Mouse (Mus musculus) thymus, postnatal 0 days (tissue): ENCODE measurements around the gene Myo5a. TPM values are rescaled to one million over a fixed set of nuclear protein-coding genes. Genes with fewer than 3 reads are reported as not detected.
A peak's percentile ranks its signal among the peaks of the same experiment; 100 is the strongest.

Experiments used
- DNase-seq: peaks from one replicate; pipeline ENCODE4 v3.0.0-alpha.2; 2015; ENCODE audit warnings: low spot score
- polyA plus RNA-seq: library from polyadenylated mRNA; unstranded; fragments of >200 nt; fragmentation: Nextera tagmentation; extraction: Ambion mirVana; gene quantifications from 2 replicates; pipeline ENCODE4 v1.2.1, GENCODE M21; 2015

Gene Myo5a
- 5.5 and 5.7 TPM in 2 replicates for polyA plus RNA-seq

DNA sequence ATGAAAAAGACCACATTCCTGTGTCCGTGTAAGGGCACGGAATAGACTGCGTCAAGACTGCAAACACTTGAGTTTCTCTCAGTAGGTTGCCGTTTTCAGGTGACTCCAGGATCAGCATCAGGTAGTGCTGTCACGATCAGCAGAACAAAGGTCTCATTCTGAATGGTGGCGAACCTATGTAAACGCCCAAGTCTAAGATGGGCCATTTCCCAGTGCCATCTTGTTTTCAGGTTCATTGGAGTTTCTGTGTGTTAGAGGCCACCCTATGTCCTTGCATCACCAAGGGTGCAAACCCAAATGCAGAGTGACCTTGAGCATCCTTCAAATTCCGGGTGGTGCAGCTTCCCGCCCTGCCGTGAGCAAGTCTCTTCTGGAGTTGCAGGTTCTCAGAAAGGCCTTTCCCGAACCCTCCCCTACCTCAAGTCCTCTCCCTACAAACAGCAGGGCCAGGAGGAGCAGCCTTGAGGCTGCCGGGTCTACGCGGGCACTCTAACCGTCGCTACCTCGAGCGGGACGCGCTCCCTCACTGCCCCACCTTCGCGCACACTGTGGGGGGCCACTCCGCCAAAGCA, at the start of gene Myo5a:
Gene Myo5a, plus strand, starts transcription at position 559 of the 572 bp plus-strand sequence.
- no peak for DNase-seq

DNA sequence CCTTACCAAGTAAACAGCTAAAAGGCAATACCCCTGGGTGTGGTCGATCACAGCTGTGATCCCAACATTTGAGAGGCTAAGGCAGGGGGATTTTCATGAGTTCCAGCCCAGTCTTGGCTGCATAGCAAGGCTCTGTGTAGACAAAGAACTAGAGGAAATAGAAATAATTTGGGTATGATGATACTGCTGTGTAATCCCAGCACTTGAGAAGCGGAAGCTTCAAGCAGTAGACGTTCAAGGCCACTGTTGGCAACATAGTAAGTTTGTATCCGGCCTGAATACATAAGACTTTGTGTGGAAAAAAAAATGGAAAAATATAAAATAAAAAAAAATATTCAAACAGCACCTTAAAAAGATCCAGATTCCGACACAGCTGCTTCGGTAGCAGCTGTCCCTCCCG, 48.3 kb upstream of the Myo5a start:
- no peak for DNase-seq

DNA sequence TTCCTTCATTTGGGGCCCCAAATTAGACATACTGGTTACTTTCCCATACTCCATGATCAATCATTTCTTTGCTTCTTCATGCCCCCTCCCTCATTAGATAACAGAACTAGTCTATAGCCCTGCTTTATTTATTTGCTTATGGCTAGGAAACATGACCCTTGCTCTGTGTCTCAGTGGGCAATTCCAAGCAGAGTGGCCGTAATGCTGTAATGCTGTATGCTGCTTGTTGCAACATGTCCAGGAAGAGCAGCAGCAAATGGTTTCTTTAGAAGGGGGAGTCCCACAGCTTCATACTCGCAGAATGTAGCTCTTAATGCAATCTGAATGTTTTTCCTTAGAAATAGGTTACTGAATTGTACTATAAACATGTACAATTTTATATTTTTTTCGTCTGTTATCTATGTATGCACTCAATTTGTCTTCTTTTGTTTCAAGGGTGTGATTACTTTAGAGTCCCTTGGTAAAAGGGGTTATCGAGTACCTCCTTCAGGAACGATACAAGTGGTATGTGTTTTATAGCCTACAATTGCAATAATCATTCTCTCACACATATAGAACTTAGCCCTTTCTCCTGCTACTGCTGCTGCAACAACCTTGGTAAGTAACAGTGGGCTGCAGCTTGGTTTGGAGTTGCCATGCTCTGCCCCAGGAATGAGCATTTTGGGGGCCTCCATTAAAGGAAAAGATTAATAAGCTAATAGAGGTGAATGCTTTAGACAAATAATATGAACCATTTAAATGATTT, 47.5 kb upstream of the Myo5a start:
- no peak for DNase-seq

DNA sequence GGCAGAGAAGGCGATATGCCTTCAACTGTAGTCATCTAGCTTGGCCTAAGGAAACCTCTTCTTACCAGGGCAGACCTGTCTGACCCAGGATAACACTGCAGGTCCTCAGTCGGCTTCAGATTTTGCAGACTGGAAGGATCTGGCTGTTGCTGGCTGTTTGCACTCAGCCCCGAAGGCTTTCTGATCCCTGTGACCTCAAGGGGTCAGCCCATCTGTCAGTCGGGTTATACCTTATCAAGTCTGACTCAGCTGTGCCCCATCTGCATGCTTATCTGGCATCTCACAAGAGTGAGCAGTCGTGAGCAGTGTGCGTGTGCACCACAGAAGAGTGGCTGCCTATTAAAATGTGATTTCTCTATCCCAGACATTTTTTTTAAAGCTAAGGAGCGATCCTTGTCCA, 46.7 kb upstream of the Myo5a start:
- no peak for DNase-seq

DNA sequence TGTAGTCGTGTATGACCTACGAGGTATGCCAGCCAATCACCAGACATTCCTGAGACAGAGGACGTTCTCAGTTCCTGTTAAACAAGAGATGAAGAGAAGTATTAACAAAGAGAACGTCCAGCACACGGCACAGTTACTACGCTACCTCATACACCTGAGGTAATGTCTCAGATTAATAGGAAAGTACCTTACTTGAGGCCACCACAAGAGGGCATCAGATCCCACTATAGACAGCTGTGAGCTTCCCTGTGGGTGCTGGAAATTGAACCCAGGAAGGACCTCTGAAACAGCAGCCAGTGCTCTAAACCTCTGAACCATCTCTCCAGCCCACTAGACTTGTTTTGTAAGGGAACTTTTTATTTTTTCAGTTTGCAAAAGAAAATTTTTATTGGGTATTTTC, 45.1 kb upstream of the Myo5a start:
- DNase-seq = peak; percentile 43

DNA sequence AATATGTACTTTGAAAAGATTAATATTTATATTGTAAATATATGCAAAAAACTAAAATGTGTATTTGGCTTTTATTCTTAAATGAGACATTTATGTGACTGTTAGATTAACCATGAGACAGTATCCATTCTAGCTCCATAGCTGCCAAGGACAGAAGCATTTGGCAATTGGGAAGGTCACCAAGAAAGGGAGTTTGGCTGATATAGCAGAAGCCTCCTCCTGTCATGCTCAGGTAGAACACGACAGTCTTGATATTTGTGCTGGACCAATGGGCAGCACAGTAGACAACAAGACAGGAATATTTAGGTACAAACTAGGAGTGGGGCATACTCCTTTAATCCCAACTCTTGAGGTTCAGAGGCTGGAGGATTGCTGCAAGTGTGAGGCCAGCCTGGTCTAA, 38.4 kb upstream of the Myo5a start:
- no peak for DNase-seq

DNA sequence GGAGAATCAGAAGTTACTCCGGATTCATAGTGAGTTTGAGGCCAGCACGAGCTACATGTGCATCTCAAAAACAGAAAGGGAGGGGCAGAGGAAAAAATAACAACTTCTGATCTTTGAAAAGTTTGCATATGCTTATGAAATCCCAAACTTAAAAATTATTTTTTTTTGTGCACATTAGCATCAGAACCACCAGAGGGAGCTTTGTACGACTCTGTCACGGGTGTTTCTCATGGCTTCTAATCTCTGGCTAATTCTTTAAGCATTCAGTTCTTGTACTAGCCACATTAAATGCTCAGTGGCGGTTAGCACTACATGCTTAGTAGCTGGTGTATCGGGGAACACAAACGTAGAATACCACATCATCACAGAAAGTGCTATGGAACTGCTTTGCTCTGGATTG, 37.7 kb upstream of the Myo5a start:
- peak; percentile 37 for DNase-seq

DNA sequence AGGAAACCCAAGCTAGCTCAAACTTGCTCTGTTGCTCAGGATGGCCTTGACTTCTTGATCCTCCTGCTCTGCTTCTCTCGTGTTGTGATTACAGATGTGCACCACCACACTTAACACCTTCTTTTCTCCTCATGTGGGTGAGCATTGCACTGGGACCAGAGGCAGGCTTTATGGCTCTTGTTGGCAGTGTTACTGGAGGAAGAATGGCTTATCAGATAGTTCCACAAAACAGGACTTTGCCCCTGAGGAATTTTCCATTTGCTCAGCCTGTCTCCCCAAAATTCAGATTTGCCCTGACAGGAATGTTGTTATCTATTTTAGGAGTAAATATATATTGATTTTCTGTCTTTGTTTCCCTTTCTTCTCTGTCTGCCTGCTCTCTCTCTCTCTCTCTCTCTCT, 36.1 kb upstream of the Myo5a start:
- DNase-seq = no peak

DNA sequence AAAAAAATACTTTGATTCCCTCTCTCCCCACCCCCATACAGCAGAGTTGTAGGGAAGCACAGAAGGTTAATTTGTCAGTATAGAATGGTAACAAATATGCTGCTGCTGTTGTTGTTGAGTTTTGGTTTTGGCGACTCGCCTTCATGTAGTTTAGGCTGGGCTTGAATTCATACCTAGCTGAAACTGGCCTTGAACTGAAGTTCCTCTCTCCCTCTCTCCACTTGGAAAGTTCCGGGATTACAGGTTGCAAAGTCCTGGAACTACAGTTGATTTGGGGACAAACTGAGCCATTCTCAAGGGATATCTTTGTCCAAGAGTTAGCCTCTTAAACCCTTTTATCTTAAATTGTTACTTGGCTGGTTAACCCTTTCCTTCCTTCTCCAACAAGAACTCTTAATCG, 34.9 kb upstream of the Myo5a start:
- DNase-seq = no peak

DNA sequence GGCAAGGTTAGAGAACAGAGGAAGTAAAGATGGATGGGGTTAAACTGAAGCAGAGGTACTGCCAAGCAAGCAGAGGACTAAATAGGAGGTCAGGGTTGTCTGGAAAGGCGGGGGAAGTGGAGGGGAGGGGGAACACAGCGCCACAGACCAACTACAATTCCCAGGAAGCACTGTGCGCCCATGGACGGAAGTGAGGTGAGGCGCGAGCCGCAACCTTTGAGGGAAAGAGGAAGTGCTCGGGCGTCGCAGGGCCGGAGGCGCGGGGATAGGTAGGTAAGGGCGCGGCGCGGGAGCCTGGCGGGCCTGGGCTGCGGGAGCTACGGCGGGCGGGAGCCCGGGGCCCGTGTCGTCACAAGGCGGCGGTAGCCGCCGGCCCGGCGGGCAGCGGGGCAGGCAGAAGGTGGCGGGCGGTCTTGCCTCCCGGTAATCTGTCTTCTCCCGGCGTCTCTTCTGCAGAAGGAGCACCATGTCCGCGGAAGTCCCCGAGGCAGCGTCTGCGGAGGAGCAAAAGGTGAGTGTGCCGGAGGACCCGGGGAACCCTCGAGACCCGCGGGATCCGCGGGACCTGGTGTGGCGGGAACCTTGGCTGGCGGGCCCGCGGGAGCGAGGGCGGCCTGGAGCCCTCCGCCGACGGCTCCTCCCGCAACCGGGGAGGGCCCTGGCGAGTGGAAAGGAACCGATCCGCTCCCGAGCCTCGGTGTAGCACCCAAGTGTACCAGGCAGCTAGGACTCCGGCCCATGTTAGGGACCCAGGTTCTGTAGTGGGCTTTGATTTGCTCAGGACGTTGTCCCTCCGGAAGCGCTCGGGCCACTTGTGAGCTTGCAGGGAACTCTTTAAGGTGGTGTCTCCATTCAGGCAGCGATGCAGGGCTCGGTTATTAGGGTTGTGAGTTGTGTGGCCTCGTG, 33.1 kb upstream of the Myo5a start, which contains the start of gene Arpp19:
Gene Arpp19, plus strand, starts transcription at position 164 of the 906 bp plus-strand sequence.
- peak; percentile 90 for DNase-seq

DNA sequence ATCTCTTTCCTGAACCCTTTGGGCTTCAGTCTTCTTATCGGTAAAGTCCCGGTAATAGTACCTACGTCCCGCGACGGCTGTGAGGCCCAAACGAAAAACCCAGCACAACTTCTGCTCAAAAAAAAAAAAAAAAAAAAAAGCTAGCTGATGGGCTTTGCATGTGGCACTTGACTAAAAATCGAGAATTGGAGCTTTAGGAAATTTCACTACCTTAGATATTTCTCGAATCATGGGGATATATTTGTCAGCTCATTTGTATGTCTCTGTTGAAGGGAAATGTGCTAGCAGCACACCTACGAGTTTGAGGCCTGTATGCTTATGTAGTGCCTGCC, 32.5 kb upstream of the Myo5a start:
- DNase-seq = no peak

DNA sequence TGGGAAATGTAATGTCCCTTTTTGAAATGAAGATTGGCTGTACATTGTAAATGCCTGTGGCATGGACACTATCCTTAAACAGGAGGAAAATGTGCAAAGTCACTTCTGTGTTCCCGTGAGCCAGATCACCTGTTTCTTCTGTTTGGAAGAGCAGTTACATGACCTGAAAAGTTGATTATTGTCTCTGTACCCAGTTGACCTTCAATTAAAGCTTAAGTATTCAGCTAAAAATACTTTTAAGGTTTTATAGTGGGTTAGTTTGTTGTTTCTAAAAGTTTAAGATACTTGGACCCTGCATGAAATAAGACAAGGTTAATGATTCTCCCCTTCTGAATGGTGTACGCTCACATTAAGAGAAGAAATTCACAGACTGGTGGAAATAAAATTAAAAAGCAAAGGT, 30.2 kb upstream of the Myo5a start:
- no peak for DNase-seq

DNA sequence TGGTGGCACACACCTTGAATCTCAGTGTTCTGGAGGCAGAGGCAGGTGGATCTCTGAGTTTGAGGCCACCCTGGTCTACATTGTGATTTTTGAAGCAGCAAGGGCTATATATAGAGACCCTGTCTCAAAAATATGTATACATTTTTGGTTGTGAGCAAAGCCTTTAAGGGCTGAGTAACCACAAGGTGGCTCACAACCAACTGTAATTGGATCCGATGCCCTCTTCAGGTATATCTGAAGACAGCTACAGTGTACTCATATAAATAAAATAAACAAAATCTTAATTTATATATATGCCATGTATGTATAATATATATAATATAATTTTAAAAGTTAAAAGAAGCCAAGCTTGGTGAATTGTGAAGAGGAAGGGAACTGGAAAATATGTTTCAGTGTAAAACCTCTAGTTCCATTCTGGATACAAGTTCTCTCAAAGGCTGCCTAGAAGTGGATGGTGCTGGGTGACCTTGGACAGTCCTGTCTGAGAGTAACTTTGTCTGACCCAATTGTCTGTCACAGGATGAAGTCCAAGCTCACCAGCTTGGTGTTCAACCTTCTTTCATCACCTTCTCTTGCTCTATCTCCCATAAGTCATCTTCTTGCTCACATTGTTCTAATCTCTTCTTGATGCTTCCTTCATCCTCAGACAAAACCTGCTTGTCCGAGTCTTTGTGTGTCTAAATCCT, 28.8 kb upstream of the Myo5a start:
- no peak for DNase-seq

DNA sequence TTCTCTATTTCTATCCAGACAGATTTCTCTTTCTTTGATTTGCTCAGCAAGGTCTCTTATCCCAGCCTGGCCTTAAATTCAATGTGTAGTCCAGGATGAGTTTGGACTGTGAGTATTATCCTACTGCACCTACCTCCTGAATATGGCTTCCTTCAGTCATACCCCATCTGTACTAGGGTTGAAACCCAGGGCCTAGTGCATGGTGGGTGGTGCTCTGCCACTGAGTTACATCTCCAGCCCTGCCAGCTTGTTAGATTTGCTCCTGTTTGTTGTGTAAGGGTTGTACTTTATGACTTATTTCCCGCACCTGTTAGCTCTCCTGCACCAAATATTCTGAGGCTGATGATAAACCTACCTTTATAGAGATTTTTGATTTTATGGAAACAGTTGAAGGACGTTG, 27.6 kb upstream of the Myo5a start:
- DNase-seq = no peak

DNA sequence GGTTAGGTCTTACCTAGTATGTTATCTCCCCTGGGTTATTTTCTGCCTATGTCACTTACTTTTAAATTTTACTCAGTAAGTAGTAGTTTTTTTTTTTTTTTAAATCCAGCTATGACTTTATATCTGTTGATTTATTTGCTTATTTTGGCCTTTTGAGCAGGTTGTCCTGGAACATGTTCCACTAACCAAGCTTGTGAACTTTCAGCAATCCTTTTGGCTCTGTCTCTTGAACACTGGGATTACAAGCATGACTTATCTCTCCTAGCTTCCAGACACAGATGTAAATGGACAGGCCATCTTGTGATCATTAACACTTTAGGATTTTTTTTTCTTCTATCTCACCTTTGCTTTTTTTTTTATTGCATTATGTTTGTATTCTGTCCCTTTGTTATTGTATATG, 23.7 kb upstream of the Myo5a start:
- no peak for DNase-seq

DNA sequence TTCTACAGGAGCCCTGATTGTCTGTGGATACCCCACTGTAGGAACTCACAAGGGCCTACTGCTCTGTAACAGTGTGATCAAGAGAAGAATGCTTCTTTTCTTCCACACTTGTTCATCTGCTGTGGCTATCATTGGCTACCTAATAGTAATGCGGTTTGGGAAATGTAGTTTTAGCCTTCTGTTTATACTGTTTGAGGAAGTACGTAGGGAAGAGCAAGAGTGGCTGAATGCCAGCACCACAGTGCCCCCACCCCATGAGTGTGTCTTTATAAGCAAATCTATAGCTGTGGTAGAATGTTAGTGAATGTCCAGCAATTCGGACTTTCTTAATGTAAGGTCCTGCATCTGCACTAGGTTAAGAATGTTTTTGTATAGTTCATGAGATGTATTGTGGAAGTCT, 21.7 kb upstream of the Myo5a start:
- no peak for DNase-seq

DNA sequence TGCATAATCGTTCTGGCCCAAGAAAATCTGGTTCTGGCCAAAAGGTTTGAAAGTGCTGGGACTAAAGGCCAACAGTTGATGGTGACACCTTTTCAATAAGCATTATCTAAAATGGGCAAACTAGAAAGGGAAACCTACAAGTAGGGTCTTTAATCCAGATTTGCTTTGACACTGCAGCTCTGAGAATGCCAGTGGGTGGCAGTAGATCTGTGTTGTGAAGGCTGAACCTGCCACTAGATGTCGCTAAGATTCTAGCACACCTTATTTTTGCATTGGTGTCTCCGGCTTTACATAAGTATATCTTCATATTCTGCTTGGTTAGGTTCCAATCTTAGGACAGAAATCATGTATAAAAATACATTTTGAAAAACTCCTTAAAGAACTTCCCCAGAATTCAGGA, 20.8 kb upstream of the Myo5a start:
- peak; percentile 79 for DNase-seq

DNA sequence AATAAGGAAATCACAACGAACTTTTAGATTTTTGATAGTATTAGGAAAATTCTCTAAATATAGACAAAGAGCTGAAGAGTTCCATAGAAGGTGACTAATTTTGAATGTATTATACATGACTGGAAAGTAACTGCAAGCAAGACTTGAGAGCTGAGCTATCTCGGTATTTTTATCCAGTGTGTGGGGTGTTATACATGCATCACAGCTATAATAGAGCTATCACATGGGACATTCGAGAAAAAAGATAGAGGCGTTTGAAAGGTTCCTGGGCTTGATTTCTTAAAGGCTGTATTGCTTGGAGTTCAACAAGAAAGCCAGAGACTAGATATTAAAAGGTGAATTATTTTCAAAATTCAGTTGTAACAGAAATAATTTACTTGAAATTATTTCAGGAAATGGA, 19.0 kb upstream of the Myo5a start:
- DNase-seq = no peak

DNA sequence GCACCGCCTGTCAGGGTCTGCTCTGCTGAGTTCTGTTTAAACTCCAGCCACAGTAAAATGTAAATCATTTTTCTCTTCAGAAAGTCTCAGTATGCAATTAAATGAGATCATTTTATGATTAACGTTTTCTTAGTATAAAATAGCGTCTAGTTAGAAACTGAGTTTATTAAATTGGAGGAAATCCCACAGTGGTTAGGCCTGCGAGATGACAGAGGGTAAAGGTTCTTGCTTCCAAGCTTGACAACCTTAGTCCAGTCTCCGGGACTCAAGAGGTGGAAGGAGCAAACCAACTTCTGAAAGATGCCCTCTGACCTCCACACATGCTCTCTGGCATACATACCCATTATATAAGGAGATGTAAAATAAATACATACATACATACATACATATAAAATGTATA, 15.8 kb upstream of the Myo5a start:
- no peak for DNase-seq

DNA sequence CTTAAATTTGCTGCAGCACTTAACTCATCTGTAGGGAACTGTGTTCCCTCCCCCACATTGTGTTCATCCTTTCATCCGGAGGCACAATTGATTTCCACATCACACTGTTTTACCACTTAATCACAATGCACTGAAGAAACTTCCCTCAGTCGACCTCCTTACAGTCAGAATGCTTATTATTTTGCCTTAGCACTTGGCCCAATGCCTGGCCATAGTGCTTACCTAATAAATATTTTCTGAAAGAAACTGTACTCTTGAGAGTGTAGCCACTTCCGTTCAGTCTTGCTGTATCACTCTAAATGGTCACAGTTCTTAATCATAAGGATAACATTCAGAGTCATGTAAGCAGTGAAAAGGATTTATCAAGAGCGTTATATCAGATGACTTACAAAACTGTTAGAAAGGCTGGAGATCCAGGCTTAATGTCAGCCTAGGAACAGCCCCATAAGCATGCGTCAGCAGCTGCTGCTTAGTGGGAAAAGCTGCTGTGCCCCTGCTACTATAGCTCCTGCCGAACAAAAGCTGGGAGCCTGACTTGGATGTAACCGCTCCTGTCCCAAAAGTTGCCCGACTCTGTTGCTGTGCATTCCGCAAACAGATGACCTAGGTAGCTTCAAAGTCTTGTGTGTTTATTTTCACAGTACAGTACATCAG, 6.0 kb upstream of the Myo5a start:
- no peak for DNase-seq

DNA sequence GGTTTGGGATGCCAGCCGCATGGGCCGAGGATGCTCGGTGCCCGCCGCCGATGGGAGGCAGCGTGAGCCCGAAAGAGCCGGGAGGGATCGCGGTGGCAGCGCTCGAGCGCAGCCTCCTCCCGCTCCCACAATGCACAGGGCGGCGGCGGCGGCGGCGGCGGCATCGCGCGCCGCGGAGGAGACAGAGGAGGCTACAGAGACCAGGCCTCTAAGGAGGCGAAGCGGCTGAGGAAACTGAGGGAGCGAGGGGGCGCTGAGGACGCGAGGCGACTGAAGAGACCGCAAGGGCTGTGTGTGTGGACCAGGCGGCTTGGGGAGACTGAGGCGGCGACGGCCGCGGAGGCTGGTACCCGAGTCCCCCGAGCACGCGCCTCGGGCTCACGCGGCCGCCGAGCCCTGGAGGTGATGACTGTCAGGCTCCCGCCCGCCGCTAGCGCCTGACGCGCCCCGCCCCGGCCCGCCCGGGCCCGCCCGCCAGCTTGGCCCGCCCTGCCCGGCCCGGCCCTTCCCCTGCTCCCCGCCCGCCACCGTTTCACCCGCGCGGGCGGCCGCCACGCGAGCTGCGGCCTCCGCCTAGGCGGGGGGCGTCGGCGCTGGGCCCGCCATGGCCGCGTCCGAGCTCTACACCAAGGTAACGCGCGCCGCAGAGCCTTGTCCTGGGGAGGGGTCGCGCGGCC, 352 bp downstream of the Myo5a start:
- peak; percentile 72 for DNase-seq
